Mouse (Mus musculus) myocyte (in vitro differentiated cells): Measurements from ENCODE around the gene Nabp2.
A peak's percentile ranks its signal among the peaks of the same experiment; 100 is the strongest.

Source experiments
- E2F4 ChIP-seq: IDR thresholded peaks from one replicate; pipeline ENCODE4 v1.6.1; 2011; ENCODE audit warnings: mild to moderate bottlenecking, control low read depth, moderate library complexity; ENCODE audit not compliant: insufficient read depth
- MAX ChIP-seq: IDR thresholded peaks from one replicate; pipeline ENCODE4 v1.6.1; 2011; ENCODE audit warnings: low read depth, mild to moderate bottlenecking, control low read depth
- MYOD1 ChIP-seq, 3 experiments: IDR thresholded peaks; one replicate each; pipeline ENCODE4 v1.6.1; 2011; ENCODE audit warnings: control low read depth in 2 of 3, low read depth in 2 of 3, mild to moderate bottlenecking in 2 of 3, moderate library complexity in 1 of 3; ENCODE audit not compliant: insufficient read length in 2 of 3, control insufficient read depth in 1 of 3
- POLR2A ChIP-seq: IDR thresholded peaks from one replicate; pipeline ENCODE4 v1.6.1; 2011; ENCODE audit warnings: low read depth, mild to moderate bottlenecking, control low read depth, moderate library complexity; ENCODE audit not compliant: insufficient read length
- REST ChIP-seq: IDR thresholded peaks from one replicate; pipeline ENCODE4 v1.6.1; 2011; ENCODE audit warnings: mild to moderate bottlenecking, control low read depth, moderate library complexity; ENCODE audit not compliant: insufficient read depth, insufficient read length
- SRF ChIP-seq: IDR thresholded peaks from one replicate; pipeline ENCODE4 v1.6.1; 2011; ENCODE audit warnings: low read depth; ENCODE audit not compliant: control insufficient read depth, insufficient read length
- TCF12 ChIP-seq: IDR thresholded peaks from one replicate; pipeline ENCODE4 v1.6.1; 2011; ENCODE audit warnings: mild to moderate bottlenecking, control low read depth; ENCODE audit not compliant: poor library complexity, insufficient read depth, severe bottlenecking
- TCF3 ChIP-seq: IDR thresholded peaks from one replicate; pipeline ENCODE4 v1.6.1; 2011; ENCODE audit warnings: low read depth, control low read depth; ENCODE audit not compliant: insufficient read length
- USF1 ChIP-seq: IDR thresholded peaks from one replicate; pipeline ENCODE4 v1.6.1; 2011; ENCODE audit warnings: low read depth, mild to moderate bottlenecking, control low read depth, moderate library complexity

DNA sequence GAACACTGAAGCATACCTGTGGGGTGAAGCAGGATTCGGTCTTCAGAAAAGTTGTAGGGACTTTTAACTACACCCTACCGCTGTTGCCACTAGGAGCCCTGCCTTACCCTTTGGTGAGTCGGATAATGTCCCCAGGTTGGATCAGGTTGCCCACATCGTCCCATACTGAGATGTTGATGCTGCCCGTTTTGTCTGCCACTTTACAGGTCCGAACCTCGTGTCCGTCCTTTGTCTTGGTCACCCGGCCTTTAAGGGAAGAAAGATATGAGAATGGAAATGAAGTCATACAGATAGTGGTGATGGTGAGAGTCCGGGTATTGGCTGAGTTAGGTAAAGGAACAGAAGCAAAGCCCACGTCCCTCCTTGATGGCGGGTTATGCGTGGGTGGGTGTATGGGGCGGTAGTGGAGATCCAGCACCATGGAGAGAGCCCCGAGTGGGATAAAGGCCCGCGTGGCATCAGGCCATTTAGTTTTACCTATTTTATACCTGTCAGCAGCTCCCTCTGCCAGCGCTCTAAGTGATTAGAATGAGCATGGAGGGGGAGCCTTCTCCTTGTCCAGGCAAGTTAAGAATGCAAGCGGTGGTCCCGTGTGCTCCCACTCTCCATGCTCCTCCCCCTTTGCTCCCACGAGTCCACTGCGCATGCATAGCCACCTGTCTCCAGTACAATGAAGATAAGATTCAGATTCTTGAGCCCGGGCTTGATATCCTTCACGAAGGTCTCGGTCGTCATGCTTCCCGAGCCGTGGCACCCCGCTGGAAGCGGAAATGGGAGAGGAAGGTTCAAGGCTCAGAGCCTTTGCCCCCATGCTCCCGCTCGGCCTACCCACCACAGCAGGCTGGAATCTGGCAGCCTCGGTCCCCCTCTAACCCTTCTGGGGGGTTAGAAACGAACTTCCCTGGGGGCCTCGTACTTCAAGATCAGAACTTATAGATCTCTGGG lies 2.4 kb downstream of the Nabp2 start:
- TF ChIP-seq MYOD1 (IDR thresholded peaks at IDR 0.05; ENCODE audit: control insufficient read depth in 1 of 3, insufficient read length in 2 of 3, low read depth in 2 of 3) (no peak), SRF (no peak), USF1 (no peak), MAX (no peak), TCF3 (no peak), POLR2A (no peak), REST (peak; percentile 68), TCF12 (no peak), E2F4 (no peak)
